Mouse (Mus musculus) bone marrow macrophage, adult 2 months (primary cell): ENCODE data around the gene Prelid1. TPM values are rescaled to one million over a fixed set of nuclear protein-coding genes. Genes with fewer than 3 reads are reported as not detected.

Experiments
- H3K27ac ChIP-seq: 2 replicates; pipeline ENCODE4 v1.5.1; 2012; ENCODE audit warnings: low read depth, low read length; ENCODE audit not compliant: insufficient read depth
- H3K4me1 ChIP-seq: 2 replicates; pipeline ENCODE4 v1.6.1; 2012; ENCODE audit warnings: low read length; ENCODE audit not compliant: control insufficient read depth, insufficient read depth
- H3K4me3 ChIP-seq: 2 replicates; pipeline ENCODE4 v1.5.1; 2012; ENCODE audit warnings: mild to moderate bottlenecking, low read length, moderate library complexity; ENCODE audit not compliant: insufficient read depth
- CTCF ChIP-seq: IDR thresholded peaks from 2 replicates; pipeline ENCODE4 v1.5.1; 2012; ENCODE audit warnings: low read depth, mild to moderate bottlenecking, low read length, moderate library complexity
- POLR2A ChIP-seq: IDR thresholded peaks from 2 replicates; pipeline ENCODE4 v1.6.1; 2012; ENCODE audit warnings: mild to moderate bottlenecking, low read depth, low read length, borderline replicate concordance
- polyA plus RNA-seq: library from polyadenylated mRNA; stranded (reverse); fragments of >200 nt; gene quantifications from 2 replicates; pipeline ENCODE4 v1.2.4, GENCODE M21; 2012; ENCODE audit not compliant: missing spikeins, insufficient read depth, insufficient read length

The Prelid1 gene
- polyA plus RNA-seq, 1 experiment, result 283 TPM

- H3K4me1 ChIP-seq, result peaks cover 14% of the 10 kb centered on the region
- H3K27ac ChIP-seq, result no peak overlapping the region; the same call in 1 of the 2 replicates
- no peak for TF ChIP-seq POLR2A
- no peak for TF ChIP-seq CTCF
- H3K4me3 ChIP-seq, result peak overlapping the region; percentile 83
Measured at GRCm38 (mm10) chr13:55330567-55331400, 10.5 kb downstream of the Prelid1 start.

- Histone ChIP-seq H3K4me1 (peaks cover 11% of the 10 kb centered on the region), H3K4me3 (no peak overlapping the region), H3K27ac (no peak overlapping the region)
- TF ChIP-seq POLR2A, result no peak
Measured at GRCm38 (mm10) chr13:55332331-55332730, 12.0 kb downstream of the Prelid1 start.

GRCm38 (mm10) chr13:55335701-55336100 is 15.4 kb downstream of the Prelid1 start:
- Histone ChIP-seq H3K4me1 (peaks cover 4% of the 10 kb centered on the region), H3K4me3 (no peak overlapping the region), H3K27ac (no peak overlapping the region)
- TF ChIP-seq POLR2A, result no peak
- no peak for TF ChIP-seq CTCF

GRCm38 (mm10) chr13:55337341-55337975 is 17.2 kb downstream of the Prelid1 start:
- Histone ChIP-seq H3K4me1 (peaks cover 4% of the 10 kb centered on the region), H3K27ac (no peak overlapping the region), H3K4me3 (no peak overlapping the region)
- no peak for TF ChIP-seq POLR2A
- no peak for TF ChIP-seq CTCF

- H3K4me1 ChIP-seq, result peaks cover 4% of the 10 kb centered on the region
- H3K27ac ChIP-seq, result no peak overlapping the region
- no peak overlapping the region for H3K4me3 ChIP-seq
- TF ChIP-seq CTCF (no peak), POLR2A (no peak)
Measured at GRCm38 (mm10) chr13:55338131-55339054, 18.1 kb downstream of the Prelid1 start.

- peaks cover 8% of the 10 kb centered on the region for H3K4me1 ChIP-seq
- no peak overlapping the region for H3K27ac ChIP-seq
- TF ChIP-seq POLR2A (no peak), CTCF (no peak)
- no peak overlapping the region for H3K4me3 ChIP-seq
Measured at GRCm38 (mm10) chr13:55339259-55339658, 19.0 kb downstream of the Prelid1 start.

GRCm38 (mm10) chr13:55342469-55342868 is 22.2 kb downstream of the Prelid1 start:
- Histone ChIP-seq H3K27ac (no peak overlapping the region), H3K4me1 (peaks cover 18% of the 10 kb centered on the region), H3K4me3 (no peak overlapping the region)
- no peak for TF ChIP-seq CTCF

- Histone ChIP-seq H3K27ac (peak overlapping the region; percentile 6; the same call in 1 of the 2 replicates), H3K4me3 (no peak overlapping the region), H3K4me1 (peaks cover 16% of the 10 kb centered on the region)
- no peak for TF ChIP-seq POLR2A
- TF ChIP-seq CTCF, result no peak
Measured at GRCm38 (mm10) chr13:55344286-55344685, 24.0 kb downstream of the Prelid1 start.

- no peak for TF ChIP-seq POLR2A
- TF ChIP-seq CTCF, result no peak
Measured at GRCm38 (mm10) chr13:55346745-55347144, 26.4 kb downstream of the Prelid1 start.

More at GRCm38 (mm10) chr13:55346745-55347144, 26.4 kb downstream of the Prelid1 start:
- Histone ChIP-seq H3K27ac (no peak overlapping the region), H3K4me3 (no peak overlapping the region), H3K4me1 (peaks cover 14% of the 10 kb centered on the region)
